ENCODE assay signal across 9 mouse cellular contexts in the genomic region with DNA sequence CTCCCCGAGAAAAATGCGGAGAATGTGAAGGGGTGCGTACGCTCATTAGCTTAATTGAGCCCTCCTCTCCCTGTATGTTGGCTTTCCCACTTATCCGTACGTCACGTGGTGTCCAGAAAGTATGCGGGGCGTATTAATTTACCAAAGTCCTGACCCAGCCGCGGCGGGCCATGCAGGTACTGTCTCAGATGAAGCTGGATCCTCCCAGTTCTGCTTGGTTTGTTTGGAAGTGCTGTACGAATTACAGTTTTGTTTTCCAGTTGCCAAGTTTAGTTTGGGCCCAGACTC. TPM values are rescaled to one million over a fixed set of nuclear protein-coding genes. Genes with fewer than 3 reads are reported as not detected.
DNase-seq lines count a peak whose midpoint lies in the region; ATAC-seq and TF ChIP-seq lines count a peak whose summit lies in the region.
"Had no signal": no experiment of that assay in that cellular context is flagged by ENCODE, and none has a peak within 500 bp of the region (broad histone marks: within the 10 kb centered on the region; RNA-seq: fewer than 3 reads in every experiment).

No protein-coding gene starts in this region.

- ATAC-seq in midbrain, embryonic 13.5 days: no peak
- ATAC-seq in heart, postnatal 0 days (ENCODE audit: insufficient read depth, low read depth): no peak
- no peak for ATAC-seq in liver, embryonic 14.5 days (ENCODE audit: insufficient read depth)
- no peak for ATAC-seq in stomach, postnatal 0 days (ENCODE audit: low FRiP score, low TSS enrichment)
- ATAC-seq in erythroid progenitor cell, adult 5-6 weeks (replicated peaks; ENCODE audit: low FRiP score, poor library complexity, severe bottlenecking): no peak
- ATAC-seq: activated CD4-positive, CD25-positive, alpha-beta regulatory T cell, adult 4 months had no signal

- TF ChIP-seq CTCF in heart, postnatal 0 days (IDR thresholded peaks at IDR 0.05; ENCODE audit: low read depth): no peak
- no peak for TF ChIP-seq CTCF in liver, embryonic 14.5 days (IDR thresholded peaks at IDR 0.05; ENCODE audit: low read depth)
- TF ChIP-seq CTCF in stomach, postnatal 0 days (IDR thresholded peaks at IDR 0.05; ENCODE audit: low read depth): no peak

- no peaks in the 10 kb centered on the region for H3K9me3 ChIP-seq in midbrain, embryonic 13.5 days
- no peaks in the 10 kb centered on the region for H3K9me3 ChIP-seq in midbrain, embryonic 10.5 days (replicated peaks)
- H3K9me3 ChIP-seq in heart, postnatal 0 days (replicated peaks; ENCODE audit: control insufficient read depth, low read length): no peaks in the 10 kb centered on the region
- no peaks in the 10 kb centered on the region for H3K9me3 ChIP-seq in liver, embryonic 14.5 days (ENCODE audit: control insufficient read depth, low read length)
- H3K9me3 ChIP-seq in stomach, postnatal 0 days (ENCODE audit: control insufficient read depth, low read length): no peaks in the 10 kb centered on the region

- H3K9ac ChIP-seq in midbrain, embryonic 13.5 days (replicated peaks): no peak overlapping the region
- no peak overlapping the region for H3K9ac ChIP-seq in heart, postnatal 0 days (replicated peaks; ENCODE audit: low read depth, low read length)
- no peak overlapping the region for H3K9ac ChIP-seq in liver, embryonic 14.5 days (replicated peaks)
- H3K9ac ChIP-seq in stomach, postnatal 0 days (ENCODE audit: low read length): no peak overlapping the region

- WGBS in midbrain, embryonic 13.5 days: 55% methylated on average over 13 of the region's 13 CpGs
- 55% methylated on average over 13 of the region's 13 CpGs for WGBS in midbrain, embryonic 10.5 days
- WGBS in heart, postnatal 0 days: 40% methylated on average over 13 of the region's 13 CpGs
- WGBS in liver, embryonic 14.5 days (ENCODE audit: insufficient replicate concordance): 77% methylated on average over 13 of the region's 13 CpGs
- 51% methylated on average over 13 of the region's 13 CpGs for WGBS in stomach, postnatal 0 days

- peaks cover 66% of the 10 kb centered on the region for H3K4me1 ChIP-seq in midbrain, embryonic 13.5 days (replicated peaks)
- H3K4me1 ChIP-seq in midbrain, embryonic 10.5 days: peaks cover 64% of the 10 kb centered on the region
- peaks cover 69% of the 10 kb centered on the region for H3K4me1 ChIP-seq in heart, postnatal 0 days (ENCODE audit: control insufficient read depth, insufficient read depth)
- H3K4me1 ChIP-seq in liver, embryonic 14.5 days (replicated peaks; ENCODE audit: control insufficient read depth in 2 of 2, insufficient read depth in 2 of 2, low read length in 1 of 2): peaks cover 12 to 41% of the 10 kb centered on the region in 2 experiments
- peaks cover 10% of the 10 kb centered on the region for H3K4me1 ChIP-seq in stomach, postnatal 0 days (replicated peaks; ENCODE audit: control insufficient read depth, insufficient read depth)

- H3K36me3 ChIP-seq in midbrain, embryonic 13.5 days: peaks cover 21% of the 10 kb centered on the region
- H3K36me3 ChIP-seq in midbrain, embryonic 10.5 days: peaks cover 20% of the 10 kb centered on the region
- H3K36me3 ChIP-seq in heart, postnatal 0 days (replicated peaks; ENCODE audit: control insufficient read depth, insufficient read depth, low read length): peaks cover 16% of the 10 kb centered on the region
- H3K36me3 ChIP-seq in liver, embryonic 14.5 days (replicated peaks; ENCODE audit: control insufficient read depth, insufficient read depth, low read depth): no peaks in the 10 kb centered on the region; the same call in 1 of the 2 replicates
- no peaks in the 10 kb centered on the region for H3K36me3 ChIP-seq in stomach, postnatal 0 days (ENCODE audit: control insufficient read depth, insufficient read depth, low read length)

- H3K27ac ChIP-seq in midbrain, embryonic 13.5 days: no peak overlapping the region
- H3K27ac ChIP-seq in midbrain, embryonic 10.5 days (replicated peaks): no peak overlapping the region
- H3K27ac ChIP-seq in heart, postnatal 0 days (ENCODE audit: low read depth): peak overlapping the region; percentile 92
- no peak overlapping the region for H3K27ac ChIP-seq in liver, embryonic 14.5 days
- peak overlapping the region; percentile 91 for H3K27ac ChIP-seq in stomach, postnatal 0 days (replicated peaks)

- peak overlapping the region; percentile 13; the same call in 1 of the 2 replicates for H3K4me2 ChIP-seq in midbrain, embryonic 13.5 days (replicated peaks)
- peak overlapping the region; percentile 40 for H3K4me2 ChIP-seq in heart, postnatal 0 days (ENCODE audit: low read depth, low read length)
- H3K4me2 ChIP-seq in liver, embryonic 14.5 days (ENCODE audit: low read depth): peak overlapping the region; percentile 45; the same call in 1 of the 2 replicates
- H3K4me2 ChIP-seq in stomach, postnatal 0 days (replicated peaks; ENCODE audit: low read depth): no peak overlapping the region

- no peak overlapping the region for H3K4me3 ChIP-seq in midbrain, embryonic 13.5 days (replicated peaks)
- H3K4me3 ChIP-seq in midbrain, embryonic 10.5 days: no peak overlapping the region
- H3K4me3 ChIP-seq in heart, postnatal 0 days (ENCODE audit: low read depth, low read length): no peak overlapping the region
- H3K4me3 ChIP-seq in liver, embryonic 14.5 days (ENCODE audit: insufficient read depth in 1 of 2, low read depth in 2 of 2, low read length in 2 of 2): no peak overlapping the region
- no peak overlapping the region for H3K4me3 ChIP-seq in stomach, postnatal 0 days (ENCODE audit: low read depth, low read length)

- no peak for DNase-seq in midbrain, embryonic 10.5 days (ENCODE audit: low spot score)
- no peak for DNase-seq in heart, postnatal 0 days (ENCODE audit: low spot score)
- DNase-seq in liver, embryonic 14.5 days (ENCODE audit: low read depth in 3 of 3, low spot score in 3 of 3): no peak
- peak; percentile 37 for DNase-seq in stomach, postnatal 0 days (ENCODE audit: low spot score)
- no peak for DNase-seq in frontal cortex, adult 2 months (ENCODE audit: extremely low spot score in 1 of 2, low spot score in 1 of 2)
- DNase-seq: layer of hippocampus, adult 9-11 months had no signal

- no peaks in the 10 kb centered on the region for H3K27me3 ChIP-seq in midbrain, embryonic 13.5 days
- H3K27me3 ChIP-seq in midbrain, embryonic 10.5 days (ENCODE audit: low read depth, poor library complexity, severe bottlenecking): peaks cover 7% of the 10 kb centered on the region
- no peaks in the 10 kb centered on the region for H3K27me3 ChIP-seq in heart, postnatal 0 days (ENCODE audit: control insufficient read depth, insufficient read depth, low read length)
- H3K27me3 ChIP-seq in liver, embryonic 14.5 days (ENCODE audit: control insufficient read depth, insufficient read depth, low read length): peaks cover 12% of the 10 kb centered on the region
- H3K27me3 ChIP-seq in stomach, postnatal 0 days (ENCODE audit: control insufficient read depth, insufficient read depth, low read length): no peaks in the 10 kb centered on the region

- TF ChIP-seq EP300 in heart, postnatal 0 days (IDR thresholded peaks at IDR 0.05; ENCODE audit: low read depth): no peak
- no peak for TF ChIP-seq EP300 in liver, embryonic 14.5 days (IDR thresholded peaks at IDR 0.05; ENCODE audit: low read depth)
- TF ChIP-seq EP300 in stomach, postnatal 0 days (optimal IDR thresholded peaks at IDR 0.05): no peak

RNA-seq across cellular contexts. Expression of gene Wsb2, which starts 3.1 kb away (rescaled TPM):
- 138 and 159 TPM in 2 replicates for polyA plus RNA-seq in midbrain, embryonic 13.5 days (2015; fragmentation: Nextera tagmentation; extraction: Ambion mirVana)
- 48.4 and 61.6 TPM in 2 replicates for polyA plus RNA-seq in midbrain, embryonic 10.5 days (2016; fragmentation: Nextera tagmentation; extraction: Ambion mirVana)
- total RNA-seq in heart, postnatal 0 days (2014; rRNA removed; ENCODE audit: low replicate concordance): 137 and 139 TPM in 2 replicates
- 77.4 and 83.2 TPM in 2 replicates for polyA plus RNA-seq in heart, postnatal 0 days (2015; fragmentation: Nextera tagmentation; extraction: Ambion mirVana)
- polyA plus RNA-seq in liver, embryonic 14.5 days (2012; rRNA removed): 13.9 and 14.1 TPM in 2 replicates
- polyA plus RNA-seq in liver, embryonic 14.5 days (2014; fragmentation: Nextera tagmentation; extraction: Ambion mirVana): 15.3 and 18.5 TPM in 2 replicates
- polyA plus RNA-seq in stomach, postnatal 0 days (2015; fragmentation: Nextera tagmentation; extraction: Ambion mirVana): 50.0 and 50.3 TPM in 2 replicates
- polyA plus RNA-seq in frontal cortex, adult 2 months (2012; rRNA removed): 328 and 398 TPM in 2 replicates
- 6.1 and 13.4 TPM in 2 replicates for total RNA-seq in erythroid progenitor cell, adult 5-6 weeks (2015; ENCODE audit: low replicate concordance)
- total RNA-seq in erythroid progenitor cell, adult 5-6 weeks (2017; ENCODE audit: low replicate concordance): 3.8 and 7.7 TPM in 2 replicates

RNA-seq across cellular contexts. Expression of gene Rfc5, which starts 28.7 kb away (rescaled TPM):
- polyA plus RNA-seq in midbrain, embryonic 13.5 days (2015; fragmentation: Nextera tagmentation; extraction: Ambion mirVana): 44.6 and 47.8 TPM in 2 replicates
- polyA plus RNA-seq in midbrain, embryonic 10.5 days (2016; fragmentation: Nextera tagmentation; extraction: Ambion mirVana): 127 and 151 TPM in 2 replicates
- total RNA-seq in heart, postnatal 0 days (2014; rRNA removed; ENCODE audit: low replicate concordance): 19.8 and 36.3 TPM in 2 replicates
- 19.2 and 19.4 TPM in 2 replicates for polyA plus RNA-seq in heart, postnatal 0 days (2015; fragmentation: Nextera tagmentation; extraction: Ambion mirVana)
- 17.8 and 24.1 TPM in 2 replicates for polyA plus RNA-seq in liver, embryonic 14.5 days (2012; rRNA removed)
- polyA plus RNA-seq in liver, embryonic 14.5 days (2014; fragmentation: Nextera tagmentation; extraction: Ambion mirVana): 52.2 and 58.0 TPM in 2 replicates
- polyA plus RNA-seq in stomach, postnatal 0 days (2015; fragmentation: Nextera tagmentation; extraction: Ambion mirVana): 26.4 and 28.8 TPM in 2 replicates
- 15.4 and 15.6 TPM in 2 replicates for polyA plus RNA-seq in frontal cortex, adult 2 months (2012; rRNA removed)
- total RNA-seq in erythroid progenitor cell, adult 5-6 weeks (2015; ENCODE audit: low replicate concordance): 26.4 and 28.8 TPM in 2 replicates
- total RNA-seq in erythroid progenitor cell, adult 5-6 weeks (2017; ENCODE audit: low replicate concordance): 30.8 and 54.1 TPM in 2 replicates

RNA-seq across cellular contexts. Expression of gene Vsig10, which starts 41.3 kb away (rescaled TPM):
- polyA plus RNA-seq in midbrain, embryonic 13.5 days (2015; fragmentation: Nextera tagmentation; extraction: Ambion mirVana): 2.3 TPM in 2 replicates
- polyA plus RNA-seq in midbrain, embryonic 10.5 days (2016; fragmentation: Nextera tagmentation; extraction: Ambion mirVana): 2.7 and 4.0 TPM in 2 replicates
- total RNA-seq in heart, postnatal 0 days (2014; rRNA removed; ENCODE audit: low replicate concordance): 11.6 and 13.1 TPM in 2 replicates
- polyA plus RNA-seq in heart, postnatal 0 days (2015; fragmentation: Nextera tagmentation; extraction: Ambion mirVana): 7.0 and 7.2 TPM in 2 replicates
- 0.84 and 1.2 TPM in 2 replicates for polyA plus RNA-seq in liver, embryonic 14.5 days (2012; rRNA removed)
- 0.60 and 1.5 TPM in 2 replicates for polyA plus RNA-seq in liver, embryonic 14.5 days (2014; fragmentation: Nextera tagmentation; extraction: Ambion mirVana)
- 9.9 and 13.0 TPM in 2 replicates for polyA plus RNA-seq in stomach, postnatal 0 days (2015; fragmentation: Nextera tagmentation; extraction: Ambion mirVana)
- 1.6 and 2.4 TPM in 2 replicates for polyA plus RNA-seq in frontal cortex, adult 2 months (2012; rRNA removed)
- not detected in 2 replicates for total RNA-seq in erythroid progenitor cell, adult 5-6 weeks (2015; ENCODE audit: low replicate concordance)
- total RNA-seq in erythroid progenitor cell, adult 5-6 weeks (2017; ENCODE audit: low replicate concordance): 0.98 TPM in 1 of 2 replicates, not detected in the other

RNA-seq across cellular contexts. Expression of gene Ksr2, which starts 53.6 kb away (rescaled TPM):
- 5.1 and 6.9 TPM in 2 replicates for polyA plus RNA-seq in midbrain, embryonic 13.5 days (2015; fragmentation: Nextera tagmentation; extraction: Ambion mirVana)
- polyA plus RNA-seq in midbrain, embryonic 10.5 days (2016; fragmentation: Nextera tagmentation; extraction: Ambion mirVana): 0.52 and 0.68 TPM in 2 replicates
- total RNA-seq in heart, postnatal 0 days (2014; rRNA removed; ENCODE audit: low replicate concordance): under 0.01 TPM in 1 of 2 replicates, not detected in the other
- polyA plus RNA-seq in heart, postnatal 0 days (2015; fragmentation: Nextera tagmentation; extraction: Ambion mirVana): 0.01 TPM in 1 of 2 replicates, not detected in the other
- 0.01 and 0.02 TPM in 2 replicates for polyA plus RNA-seq in liver, embryonic 14.5 days (2012; rRNA removed)
- 0.04 TPM in 1 of 2 replicates, not detected in the other for polyA plus RNA-seq in liver, embryonic 14.5 days (2014; fragmentation: Nextera tagmentation; extraction: Ambion mirVana)
- 0.16 and 0.24 TPM in 2 replicates for polyA plus RNA-seq in stomach, postnatal 0 days (2015; fragmentation: Nextera tagmentation; extraction: Ambion mirVana)
- polyA plus RNA-seq in frontal cortex, adult 2 months (2012; rRNA removed): 9.1 and 9.4 TPM in 2 replicates
- total RNA-seq in erythroid progenitor cell, adult 5-6 weeks (2015; ENCODE audit: low replicate concordance): under 0.01 and 0.36 TPM in 2 replicates
- not detected in 2 replicates for total RNA-seq in erythroid progenitor cell, adult 5-6 weeks (2017; ENCODE audit: low replicate concordance)

Comparison
In these comparisons a context has a peak if more than half of its experiments do, and no peak if none do; other contexts are left out.
1. H3K27ac ChIP-seq: peak in heart, postnatal 0 days (single experiment) and stomach, postnatal 0 days (single experiment); none in midbrain, embryonic 13.5 days (single experiment), midbrain, embryonic 10.5 days (single experiment) and liver, embryonic 14.5 days (single experiment).